Mouse (Mus musculus) activated CD4-positive, CD25-positive, alpha-beta regulatory T cell, adult 4 months (primary cell): ENCODE measurements at regions not wholly inside any gene's neighbourhood (a gene's known extent, or its start where the extent isn't known, plus 50 kb on each side); places are given as distances from the start of the nearest gene placed in this dataset.
A peak's percentile ranks its signal among the peaks of the same experiment; 100 is the strongest.

Experiments used
- ATAC-seq: one replicate; pipeline ENCODE4 v1.8.0; 2017

GRCm38 (mm10) chr5:51922494-51922893 lies 267.8 kb downstream of the Dhx15 start:
- no peak for ATAC-seq

GRCm38 (mm10) chr5:51917812-51918448 lies 272.4 kb downstream of the Dhx15 start:
- no peak for ATAC-seq

- ATAC-seq, result no peak
Measured at GRCm38 (mm10) chr5:51914731-51915130, 275.6 kb downstream of the Dhx15 start.

- ATAC-seq, result no peak
Measured at GRCm38 (mm10) chr5:51908861-51909260, 281.5 kb downstream of the Dhx15 start.

- no peak for ATAC-seq
Measured at GRCm38 (mm10) chr5:51906315-51907109, 283.8 kb downstream of the Dhx15 start.

GRCm38 (mm10) chr5:51894159-51894558 lies 296.2 kb downstream of the Dhx15 start:
- ATAC-seq, result no peak

- ATAC-seq, result no peak
Measured at GRCm38 (mm10) chr5:51891341-51891740, 299.0 kb downstream of the Dhx15 start.

- no peak for ATAC-seq
Measured at GRCm38 (mm10) chr5:51888404-51888803, 301.9 kb downstream of the Dhx15 start.

- ATAC-seq, result no peak
Measured at GRCm38 (mm10) chr5:51882594-51882993, 307.7 kb downstream of the Dhx15 start.

GRCm38 (mm10) chr5:51882173-51882572 lies 308.1 kb downstream of the Dhx15 start:
- ATAC-seq, result no peak

- no peak for ATAC-seq
Measured at GRCm38 (mm10) chr5:51876846-51877245, 309.3 kb upstream of the Ppargc1a start.

- ATAC-seq, result no peak
Measured at GRCm38 (mm10) chr5:51873571-51873970, 306.0 kb upstream of the Ppargc1a start.

GRCm38 (mm10) chr5:51871735-51872134 lies 304.2 kb upstream of the Ppargc1a start:
- ATAC-seq, result no peak

- ATAC-seq, result no peak
Measured at GRCm38 (mm10) chr5:51868223-51868713, 300.7 kb upstream of the Ppargc1a start.

GRCm38 (mm10) chr5:51866002-51866401 lies 298.5 kb upstream of the Ppargc1a start:
- ATAC-seq, result no peak

- no peak for ATAC-seq
Measured at GRCm38 (mm10) chr5:51860496-51860895, 293.0 kb upstream of the Ppargc1a start.

- ATAC-seq, result peak; percentile 43
Measured at GRCm38 (mm10) chr5:51853456-51854124, 286.1 kb upstream of the Ppargc1a start.

GRCm38 (mm10) chr5:51850091-51850490 lies 282.6 kb upstream of the Ppargc1a start:
- no peak for ATAC-seq

- ATAC-seq, result no peak
Measured at GRCm38 (mm10) chr5:51849236-51849635, 281.7 kb upstream of the Ppargc1a start.

GRCm38 (mm10) chr5:51842189-51842588 lies 274.7 kb upstream of the Ppargc1a start:
- no peak for ATAC-seq

- no peak for ATAC-seq
Measured at GRCm38 (mm10) chr5:51841763-51842162, 274.2 kb upstream of the Ppargc1a start.

GRCm38 (mm10) chr5:51840638-51841329 lies 273.3 kb upstream of the Ppargc1a start:
- no peak for ATAC-seq

GRCm38 (mm10) chr5:51839292-51839691 lies 271.8 kb upstream of the Ppargc1a start:
- ATAC-seq, result no peak
